Mouse (Mus musculus) cerebellum, adult 2 months (tissue): ENCODE measurements around the gene Gpr132. TPM values are rescaled to one million over a fixed set of nuclear protein-coding genes. Genes with fewer than 3 reads are reported as not detected.
"Not testable (repeated sequence)": the region's sequence is repeated elsewhere in the genome, so short reads cannot be mapped to it uniquely, and the experiment has no call there.

Experiments used
- DNase-seq, 2 experiments: peaks; one replicate each; pipeline ENCODE4 v3.0.0; 2021
- H3K27ac ChIP-seq: fragments of 200-500 bp; 2 replicates; pipeline ENCODE4 v1.5.1; 2012; ENCODE audit warnings: low read length, control low read depth, inconsistent platforms; ENCODE audit not compliant: insufficient read depth
- H3K27me3 ChIP-seq: fragments of 200-500 bp; 2 replicates; pipeline ENCODE4 v1.6.1; 2012; ENCODE audit warnings: inconsistent platforms, mild to moderate bottlenecking, low read length, moderate library complexity; ENCODE audit not compliant: control insufficient read depth, insufficient read depth
- H3K4me1 ChIP-seq: fragments of 200-500 bp; 2 replicates; pipeline ENCODE4 v1.6.1; 2011; ENCODE audit warnings: low read length; ENCODE audit not compliant: control insufficient read depth, insufficient read depth
- H3K4me3 ChIP-seq: fragments of 200-500 bp; replicated peaks from 2 replicates; pipeline ENCODE3; 2011; ENCODE audit warnings: mild to moderate bottlenecking, low read depth, low read length, control low read depth; ENCODE audit not compliant: insufficient read depth
- CTCF ChIP-seq: fragments of 200-500 bp; IDR thresholded peaks from 2 replicates; pipeline ENCODE4 v1.5.1; 2011; ENCODE audit warnings: low read depth, mild to moderate bottlenecking, control low read depth, low read length, moderate library complexity, borderline replicate concordance; ENCODE audit not compliant: insufficient read depth
- POLR2A ChIP-seq: fragments of 200-500 bp; IDR thresholded peaks from 2 replicates; pipeline ENCODE4 v1.6.1; 2011; ENCODE audit warnings: low read length, control low read depth, borderline replicate concordance; ENCODE audit not compliant: insufficient read depth
- WGBS: fragments of 180-500 bp; shearing (Covaris S2); methylation state at CpG from one replicate; pipeline ENCODE4 v1.1.7; 2018; 5-methylcytosine and 5-hydroxymethylcytosine counted together
- polyA plus RNA-seq: library from polyadenylated mRNA; depleted of rRNA; stranded (reverse); fragments of >200 nt; gene quantifications from 2 replicates; pipeline ENCODE4 v1.2.3, GENCODE M21; 2012

Gene Gpr132
- polyA plus RNA-seq, 1 experiment: 0.05 TPM

DNA sequence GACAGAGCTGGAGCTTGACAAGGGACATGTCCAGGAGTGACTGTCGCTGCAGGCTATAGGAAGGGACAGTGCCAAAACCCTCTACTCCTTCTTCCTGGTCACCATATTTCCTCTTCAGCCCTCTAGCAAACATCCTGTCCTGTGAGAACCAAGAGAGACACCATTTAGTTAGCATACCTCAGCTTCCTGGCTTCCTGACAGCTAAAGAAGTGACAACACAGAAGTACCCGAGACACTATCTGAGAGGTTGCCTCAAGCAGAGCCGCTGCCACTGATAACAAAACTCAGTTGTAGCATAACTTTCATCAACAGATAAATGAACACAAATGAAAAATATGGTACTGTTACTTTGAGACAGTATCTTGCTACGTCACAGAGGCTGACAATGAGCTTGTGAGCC is 46.1 kb downstream of the Gpr132 start:
- WGBS: 64% methylated on average over 4 of the region's 4 CpGs
- DNase-seq: no peak
- Histone ChIP-seq H3K27ac (no peak overlapping the region), H3K4me3 (no peak overlapping the region), H3K4me1 (peaks cover 4% of the 10 kb centered on the region; the same call in 1 of the 2 replicates), H3K27me3 (no peaks in the 10 kb centered on the region)
- no peak for TF ChIP-seq CTCF
- no peak for TF ChIP-seq POLR2A

DNA sequence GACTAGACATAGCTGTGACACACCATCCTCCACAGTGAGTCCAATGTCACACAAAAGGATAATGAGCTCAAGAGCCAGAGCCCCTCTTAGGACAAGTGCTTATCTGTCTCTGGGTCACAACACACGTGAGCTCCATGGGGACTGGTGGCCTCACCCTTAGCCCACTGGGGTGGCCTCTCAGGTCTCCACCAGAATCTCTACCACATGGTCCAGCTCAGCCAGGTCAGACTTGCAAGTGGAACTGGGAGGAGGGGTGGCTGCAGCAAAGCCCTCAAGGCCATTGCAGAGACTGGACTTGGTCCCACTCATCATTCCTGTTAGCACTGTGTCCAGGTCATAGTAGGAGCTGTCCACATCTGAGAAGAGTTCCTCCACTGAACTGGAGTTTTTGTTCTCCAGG is 46.8 kb downstream of the Gpr132 start:
- no peak for DNase-seq
- H3K4me1 ChIP-seq: peaks cover 4% of the 10 kb centered on the region; the same call in 1 of the 2 replicates
- WGBS: 33% methylated on average over 1 of the region's 1 CpGs
- H3K4me3 ChIP-seq: no peak overlapping the region
- H3K27me3 ChIP-seq: no peaks in the 10 kb centered on the region
- TF ChIP-seq CTCF (no peak), POLR2A (no peak)
- no peak overlapping the region for H3K27ac ChIP-seq

DNA sequence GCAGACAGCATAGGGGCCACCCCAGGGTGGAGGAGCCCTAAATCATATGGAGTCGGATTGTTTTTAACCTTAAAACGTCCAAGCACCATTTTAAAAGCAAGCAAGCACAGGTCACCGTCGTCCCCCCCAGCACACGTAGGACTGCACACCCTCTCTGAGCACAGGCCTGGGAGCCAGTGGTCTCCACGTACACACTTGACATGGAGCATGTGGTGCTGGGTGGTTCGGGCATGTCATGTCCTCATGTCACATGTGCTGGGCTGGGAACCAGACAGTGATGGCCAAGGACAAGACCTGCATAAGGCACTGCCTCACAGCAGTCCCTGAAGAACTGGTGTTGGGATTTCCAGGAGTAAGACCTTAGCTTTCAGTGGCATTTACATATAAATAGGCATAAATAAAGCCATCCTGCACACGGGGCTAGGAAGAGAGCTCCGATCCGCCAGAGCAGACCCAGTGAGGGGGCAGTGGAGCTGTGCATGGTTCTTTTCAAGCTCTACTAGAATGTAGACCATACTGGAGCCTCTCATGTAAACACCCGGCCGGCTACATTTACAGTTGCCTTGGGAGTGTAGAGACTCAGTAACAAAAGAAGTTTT is 47.5 kb downstream of the Gpr132 start:
- Histone ChIP-seq H3K4me3 (no peak overlapping the region), H3K27me3 (no peaks in the 10 kb centered on the region), H3K27ac (no peak overlapping the region), H3K4me1 (peaks cover 4% of the 10 kb centered on the region; the same call in 1 of the 2 replicates)
- no peak for DNase-seq
- WGBS: 69% methylated on average over 12 of the region's 12 CpGs
- TF ChIP-seq CTCF (no peak), POLR2A (no peak)

DNA sequence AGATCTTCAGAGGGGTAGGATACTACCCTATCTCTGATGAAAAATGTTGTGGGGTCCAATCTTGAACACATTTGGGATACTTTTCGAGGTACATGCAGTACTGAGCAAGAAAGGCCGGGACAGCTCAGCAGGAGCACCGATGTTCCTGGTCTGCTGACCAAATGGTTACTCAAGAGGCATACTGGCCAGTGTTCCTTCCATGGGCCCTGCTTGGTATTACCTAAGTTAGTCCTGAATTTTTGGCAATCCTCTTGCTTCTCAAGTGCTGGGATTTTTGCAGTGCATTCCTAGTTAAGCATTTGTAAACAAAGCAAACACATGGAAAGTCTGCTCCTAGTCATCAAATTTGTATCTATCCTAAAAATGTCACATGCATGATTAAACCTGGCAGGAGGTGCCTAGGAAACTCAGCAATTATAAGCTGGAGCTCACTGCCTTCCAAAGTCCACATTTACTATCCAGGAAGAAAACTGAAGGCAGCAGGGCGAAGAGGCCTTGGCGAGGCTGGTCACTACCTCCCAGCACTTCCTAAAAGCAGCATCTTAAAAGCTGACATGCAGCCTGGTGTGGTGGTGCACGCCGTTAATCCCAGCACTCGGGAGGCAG is 48.9 kb downstream of the Gpr132 start:
- Histone ChIP-seq H3K4me1 (peaks cover 4% of the 10 kb centered on the region; the same call in 1 of the 2 replicates), H3K4me3 (no peak overlapping the region), H3K27ac (no peak overlapping the region), H3K27me3 (no peaks in the 10 kb centered on the region)
- DNase-seq: no peak
- TF ChIP-seq POLR2A (no peak), CTCF (no peak)
- 76% methylated on average over 8 of the region's 8 CpGs for WGBS

DNA sequence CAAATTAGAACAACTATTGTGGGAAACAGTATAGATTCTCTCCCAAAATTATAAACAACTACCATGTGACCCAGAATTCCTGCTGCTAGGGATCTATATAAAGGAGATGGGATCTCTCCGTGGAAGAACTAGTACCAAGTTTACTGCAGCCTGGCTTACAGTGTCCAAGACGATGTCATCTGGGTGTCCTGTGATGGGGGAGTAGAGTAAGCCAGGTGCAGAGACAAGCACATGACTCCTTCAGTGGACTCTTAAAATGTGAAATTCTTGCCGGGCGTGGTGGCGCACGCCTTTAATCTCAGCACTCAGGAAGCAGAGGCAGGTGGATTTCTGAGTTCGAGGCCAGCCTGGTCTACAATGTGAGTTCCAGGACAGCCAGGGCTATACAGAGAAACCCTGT is 51.2 kb downstream of the Gpr132 start:
- DNase-seq, H3K27me3 ChIP-seq, H3K4me1 ChIP-seq, H3K4me3 ChIP-seq, H3K27ac ChIP-seq: not testable (repeated sequence)
- 70% methylated on average over 7 of the region's 7 CpGs for WGBS

DNA sequence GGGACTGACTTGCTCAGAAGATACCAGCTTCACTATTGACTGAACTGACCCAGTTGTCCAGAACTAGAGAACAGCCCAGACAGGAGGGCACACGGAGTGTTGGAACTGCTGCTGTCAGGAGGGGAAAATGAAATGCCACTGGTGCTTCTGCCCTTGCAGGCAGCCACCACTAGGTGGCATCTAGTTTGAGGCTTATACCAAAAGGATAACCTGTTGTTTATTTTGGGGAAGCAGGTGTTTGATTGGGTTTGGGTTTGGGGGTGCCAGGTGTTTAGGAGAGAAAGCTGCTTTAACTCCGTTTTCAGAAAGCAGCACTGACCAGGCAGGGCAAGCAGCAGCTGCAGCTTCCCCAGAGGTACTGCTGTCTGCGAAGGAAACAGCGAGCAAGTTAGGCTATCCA is 51.7 kb downstream of the Gpr132 start:
- Histone ChIP-seq H3K27me3 (no peaks in the 10 kb centered on the region), H3K4me3 (no peak overlapping the region), H3K27ac (no peak overlapping the region), H3K4me1 (no peaks in the 10 kb centered on the region; the same call in 1 of the 2 replicates)
- WGBS: 49% methylated on average over 4 of the region's 4 CpGs
- TF ChIP-seq CTCF (peak; percentile 77), POLR2A (no peak)
- peak; percentile 48 to 63 for DNase-seq

DNA sequence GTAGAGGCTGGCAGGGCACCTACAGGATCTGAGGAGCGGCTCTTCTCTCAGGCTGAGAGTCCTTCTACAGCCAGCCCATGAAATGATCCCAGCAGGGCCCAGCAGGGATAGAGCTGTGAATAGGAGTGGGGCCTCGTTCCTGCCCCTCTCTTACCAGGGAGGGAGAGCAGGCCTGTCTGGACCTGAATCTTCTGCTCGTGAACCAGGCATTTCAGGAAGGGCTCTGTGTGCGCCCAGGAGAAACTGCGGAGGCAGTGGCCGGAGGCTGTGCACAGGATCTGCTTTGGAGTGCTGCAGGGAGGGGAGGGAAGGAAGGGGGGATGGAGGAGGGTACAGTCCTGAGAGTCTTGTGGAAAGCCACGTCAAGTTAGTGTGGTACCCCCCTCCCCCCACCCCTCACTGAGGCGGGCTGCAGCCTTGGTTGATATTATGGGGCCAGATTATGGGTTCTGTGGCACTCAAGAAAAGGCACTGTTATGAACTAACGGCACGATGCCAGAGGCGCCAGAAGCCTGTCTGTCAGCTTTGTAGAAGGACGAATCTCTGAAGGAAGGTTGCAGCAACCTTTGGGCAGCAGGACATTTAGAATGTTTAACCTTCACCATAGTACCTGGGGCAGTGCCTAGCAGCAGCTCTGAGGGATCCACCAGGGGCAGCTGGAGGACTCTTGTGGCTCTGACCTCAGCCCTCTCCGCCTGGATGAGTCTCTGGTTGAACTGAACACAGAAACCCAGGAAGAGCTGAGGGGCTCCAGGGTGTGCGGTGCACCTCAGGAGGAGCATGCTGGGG is 53.2 kb downstream of the Gpr132 start:
- WGBS: 77% methylated on average over 14 of the region's 14 CpGs
- Histone ChIP-seq H3K4me3 (no peak overlapping the region), H3K27me3 (no peaks in the 10 kb centered on the region), H3K27ac (no peak overlapping the region), H3K4me1 (no peaks in the 10 kb centered on the region)
- no peak for DNase-seq
- no peak for TF ChIP-seq CTCF
- TF ChIP-seq POLR2A: no peak

DNA sequence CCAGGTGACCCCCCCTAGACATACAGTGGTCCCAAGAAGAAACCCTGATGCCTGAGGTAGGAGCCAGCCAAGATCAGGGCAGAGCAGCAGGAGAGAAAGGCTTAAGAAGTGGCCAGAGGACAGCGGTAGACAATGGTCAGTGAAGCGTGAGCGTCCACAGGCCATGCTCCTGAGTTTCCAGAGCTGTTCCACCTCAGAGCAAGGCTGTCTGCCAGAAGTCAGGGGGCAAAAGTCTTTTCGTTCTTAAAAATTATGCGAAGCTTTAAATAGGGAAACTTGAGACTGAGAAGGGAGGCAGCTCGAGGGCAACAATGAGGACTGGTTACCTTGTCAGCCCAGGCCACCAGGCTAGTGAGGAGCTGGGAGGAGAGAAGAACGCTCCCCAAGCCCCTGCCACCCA is 54.7 kb downstream of the Gpr132 start:
- TF ChIP-seq POLR2A (no peak), CTCF (no peak)
- Histone ChIP-seq H3K27ac (no peak overlapping the region), H3K27me3 (no peaks in the 10 kb centered on the region), H3K4me3 (no peak overlapping the region), H3K4me1 (peaks cover 4% of the 10 kb centered on the region; the same call in 1 of the 2 replicates)
- no peak for DNase-seq
- 71% methylated on average over 7 of the region's 7 CpGs for WGBS
